Mouse (Mus musculus): ENCODE measurements around the gene Hspa1l.

GRCm38 (mm10) chr17:35022541-35023060 is 50.1 kb downstream of the Hspa1l start:
- TF ChIP-seq CTCF (conservative IDR thresholded peaks at IDR 0.05; ENCODE audit: low read length), result no peak
- no peak for TF ChIP-seq NANOG (IDR thresholded peaks at IDR 0.05; ENCODE audit: borderline replicate concordance, low read length)
- TF ChIP-seq POU5F1 (IDR thresholded peaks at IDR 0.05; ENCODE audit: borderline replicate concordance, low read length), result no peak
